Mouse (Mus musculus) heart, embryonic 11.5 days (tissue): ENCODE measurements around the gene Col1a1. TPM values are rescaled to one million over a fixed set of nuclear protein-coding genes. Genes with fewer than 3 reads are reported as not detected.

Experiments
- ATAC-seq: fragments of 200-750 bp; cut with Nextera tagmentation; replicated peaks from 2 replicates; pipeline ENCODE4 v1.8.0; 2017; ENCODE audit warnings: moderate library complexity; ENCODE audit not compliant: insufficient number of reproducible peaks, low FRiP score, low TSS enrichment
- H3K27ac ChIP-seq: fragments of 300-500 bp; sonication (generic); 2 replicates; pipeline ENCODE4 v1.5.1; 2014; ENCODE audit warnings: mild to moderate bottlenecking, low read depth, low read length
- H3K27me3 ChIP-seq: fragments of 300-500 bp; sonication (generic); 2 replicates; pipeline ENCODE4 v1.6.1; 2014; ENCODE audit warnings: mild to moderate bottlenecking, low read length, mixed read lengths; ENCODE audit not compliant: control insufficient read depth, insufficient read depth
- H3K36me3 ChIP-seq: fragments of 300-500 bp; sonication (generic); 2 replicates; pipeline ENCODE4 v1.6.1; 2014; ENCODE audit warnings: mild to moderate bottlenecking, low read length, moderate library complexity, mixed read lengths; ENCODE audit not compliant: control insufficient read depth, insufficient read depth
- H3K4me1 ChIP-seq: fragments of 300-500 bp; sonication (generic); 2 replicates; pipeline ENCODE4 v1.6.1; 2014; ENCODE audit warnings: low read length; ENCODE audit not compliant: control insufficient read depth, insufficient read depth
- H3K4me2 ChIP-seq: fragments of 300-500 bp; sonication (generic); 2 replicates; pipeline ENCODE4 v1.6.1; 2014; ENCODE audit warnings: mild to moderate bottlenecking, moderate library complexity
- H3K4me3 ChIP-seq: fragments of 300-500 bp; sonication (generic); 2 replicates; pipeline ENCODE4 v1.5.1; 2014; ENCODE audit warnings: low read depth, low read length
- H3K9ac ChIP-seq: fragments of 300-500 bp; sonication (generic); 2 replicates; pipeline ENCODE4 v1.6.1; 2014; ENCODE audit warnings: mild to moderate bottlenecking, low read depth, low read length, moderate library complexity
- H3K9me3 ChIP-seq: fragments of 300-500 bp; sonication (generic); replicated peaks from 2 replicates; pipeline ENCODE4 v1.6.1; 2016; ENCODE audit warnings: low read length; ENCODE audit not compliant: control insufficient read depth
- WGBS: fragments of 180-500 bp; shearing (Covaris S2); extraction: QIAGEN DNeasy Blood & Tissue Kit; methylation state at CpG from one replicate; pipeline ENCODE4 v1.1.7; 2014; ENCODE audit not compliant: insufficient replicate concordance; 5-methylcytosine and 5-hydroxymethylcytosine counted together
- polyA plus RNA-seq: library from polyadenylated mRNA; unstranded; fragments of >200 nt; fragmentation: Nextera tagmentation; extraction: Ambion mirVana; gene quantifications from 2 replicates; pipeline ENCODE4 v1.2.1, GENCODE M21; 2014

Col1a1 gene
- polyA plus RNA-seq, 1 experiment from 2014 or later = 129 TPM

GRCm38 (mm10) chr11:94972887-94973286 is 36.9 kb downstream of the Col1a1 start:
- Histone ChIP-seq H3K4me2 (peak overlapping the region; percentile 58), H3K27ac (peak overlapping the region; percentile 55; the same call in 1 of the 2 replicates), H3K9ac (peak overlapping the region; percentile 43; the same call in 1 of the 2 replicates), H3K27me3 (peaks cover 3% of the 10 kb centered on the region; the same call in 1 of the 2 replicates), H3K9me3 (no peaks in the 10 kb centered on the region), H3K36me3 (no peaks in the 10 kb centered on the region), H3K4me3 (peak overlapping the region; percentile 29), H3K4me1 (peaks cover 22% of the 10 kb centered on the region)
- WGBS = 34% methylated on average over 5 of the region's 5 CpGs
- no peak for ATAC-seq

DNA sequence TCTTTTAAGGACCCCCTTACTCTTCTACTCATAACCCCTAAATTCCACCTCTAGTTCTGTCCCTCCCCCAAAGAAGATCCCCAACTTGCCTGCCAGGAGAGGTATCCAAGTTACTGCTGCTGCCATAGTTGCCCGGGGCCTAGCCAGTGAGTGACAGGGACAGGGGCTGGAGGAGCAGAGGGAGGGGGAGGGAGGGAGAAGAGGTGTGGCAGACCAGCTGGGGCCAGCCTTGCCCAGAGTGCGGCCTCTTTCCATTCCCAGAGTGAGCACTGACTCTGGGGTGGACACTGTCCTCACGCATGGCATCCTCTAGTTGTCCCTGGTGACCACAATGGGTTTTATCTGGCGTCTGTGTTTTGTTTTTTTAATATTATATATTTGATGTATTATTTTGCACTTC is 37.3 kb downstream of the Col1a1 start:
- WGBS = 40% methylated on average over 4 of the region's 4 CpGs
- Histone ChIP-seq H3K9ac (peak overlapping the region; percentile 43; the same call in 1 of the 2 replicates), H3K4me2 (peak overlapping the region; percentile 58), H3K27ac (peak overlapping the region; percentile 55; the same call in 1 of the 2 replicates), H3K27me3 (peaks cover 3% of the 10 kb centered on the region; the same call in 1 of the 2 replicates), H3K36me3 (no peaks in the 10 kb centered on the region), H3K9me3 (no peaks in the 10 kb centered on the region), H3K4me3 (peak overlapping the region; percentile 29), H3K4me1 (peaks cover 22% of the 10 kb centered on the region)
- ATAC-seq = no peak; the same call in 1 of the 2 replicates

DNA sequence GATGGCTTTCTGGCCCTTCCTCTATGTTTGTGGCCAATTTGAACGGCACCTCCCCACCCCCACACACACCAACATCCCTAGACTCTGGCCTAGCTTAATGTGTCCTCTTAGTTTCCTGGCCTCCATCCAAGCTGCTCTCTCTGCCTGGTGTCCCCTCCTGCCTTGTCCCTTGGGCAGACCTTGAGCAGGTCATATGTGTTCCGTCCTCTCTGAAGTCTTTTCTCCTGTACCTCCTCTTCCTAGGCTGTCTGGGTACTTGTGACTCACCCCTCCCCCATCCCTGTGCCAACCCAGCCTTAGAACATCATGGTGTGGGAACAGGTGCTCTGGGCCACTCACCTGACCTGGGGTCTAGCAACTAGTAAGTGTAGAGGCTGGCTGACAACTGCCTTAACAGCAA is 38.9 kb downstream of the Col1a1 start:
- Histone ChIP-seq H3K4me1 (peaks cover 31% of the 10 kb centered on the region), H3K9ac (no peak overlapping the region), H3K27ac (no peak overlapping the region), H3K4me2 (no peak overlapping the region), H3K4me3 (no peak overlapping the region), H3K9me3 (no peaks in the 10 kb centered on the region), H3K27me3 (peaks cover 3% of the 10 kb centered on the region; the same call in 1 of the 2 replicates), H3K36me3 (no peaks in the 10 kb centered on the region)
- no peak for ATAC-seq
- 72% methylated on average over 2 of the region's 2 CpGs for WGBS

- Histone ChIP-seq H3K27me3 (0 out of 2 replicates have a peak, but pooled peaks cover 3% of the 10 kb centered on the region), H3K36me3 (no peaks in the 10 kb centered on the region), H3K4me1 (peaks cover 31% of the 10 kb centered on the region), H3K9ac (no peak within 1 kb of the TSS), H3K4me2 (no peak within 1 kb of the TSS), H3K27ac (peak within 1 kb of the TSS; percentile 51; the same call in 1 of the 2 replicates), H3K9me3 (no peaks in the 10 kb centered on the region), H3K4me3 (no peak within 1 kb of the TSS)
- ATAC-seq = no peak
- 50% methylated on average over 5 of the region's 5 CpGs for WGBS
These were observed 40.2 kb downstream of the Col1a1 start, which contains the start of gene Sgca for GRCm38 (mm10) chr11:94976199-94976598. Gene Sgca (minus strand): TSS chr11:94976327.

DNA sequence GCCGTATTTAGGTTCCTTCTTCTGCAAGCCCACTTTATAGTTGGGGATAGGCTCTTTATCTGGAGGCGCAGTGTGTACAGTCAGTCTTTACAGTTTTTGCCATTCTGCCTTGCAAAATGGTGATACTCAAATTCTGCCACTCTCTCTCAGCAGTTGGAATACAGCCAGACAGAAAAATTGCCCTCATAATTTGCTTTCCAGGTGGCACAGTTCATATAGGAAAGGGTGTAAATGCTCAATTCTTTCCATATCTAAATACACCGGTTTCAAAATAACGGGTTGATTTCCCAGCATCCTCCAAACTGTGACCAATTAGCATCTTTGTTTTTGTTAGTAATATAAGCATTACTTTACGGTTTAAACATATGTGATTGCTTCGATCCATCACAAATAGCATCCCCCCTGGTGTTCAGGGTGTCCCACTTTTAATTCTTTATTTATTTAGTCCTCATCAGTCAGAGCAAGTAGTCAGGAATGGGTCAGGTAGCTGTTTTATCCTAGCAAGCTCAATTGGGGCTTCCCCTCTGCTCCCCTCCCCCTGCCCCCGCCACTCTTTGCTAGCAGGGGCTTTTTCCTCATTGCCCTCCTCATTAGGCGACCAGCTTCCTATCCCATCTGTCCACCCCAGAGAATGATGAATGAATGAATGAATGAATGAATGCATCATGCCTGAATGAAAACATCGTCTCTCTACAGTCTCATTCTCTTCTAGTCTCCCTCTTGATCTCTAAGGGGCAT is 42.3 kb downstream of the Col1a1 start:
- Histone ChIP-seq H3K27me3 (no peaks in the 10 kb centered on the region), H3K4me1 (peaks cover 23% of the 10 kb centered on the region), H3K4me3 (no peak overlapping the region), H3K9ac (peak overlapping the region; percentile 30; the same call in 1 of the 2 replicates), H3K36me3 (no peaks in the 10 kb centered on the region), H3K9me3 (no peaks in the 10 kb centered on the region), H3K27ac (no peak overlapping the region), H3K4me2 (peak overlapping the region; percentile 58)
- WGBS = 39% methylated on average over 9 of the region's 9 CpGs
- no peak for ATAC-seq

GRCm38 (mm10) chr11:94978947-94979346 is 42.9 kb downstream of the Col1a1 start:
- peak overlapping the region; percentile 30; the same call in 1 of the 2 replicates for H3K9ac ChIP-seq
- no peaks in the 10 kb centered on the region for H3K27me3 ChIP-seq
- H3K4me1 ChIP-seq = peaks cover 21% of the 10 kb centered on the region
- H3K4me2 ChIP-seq = peak overlapping the region; percentile 58
- H3K27ac ChIP-seq = no peak overlapping the region
- H3K4me3 ChIP-seq = 0 out of 2 replicates have a peak overlapping the region, but pooled peaks have one; percentile 6
- WGBS = under 1% methylated on average over 20 of the region's 20 CpGs
- no peaks in the 10 kb centered on the region for H3K36me3 ChIP-seq
- ATAC-seq = peak; percentile 89
- no peaks in the 10 kb centered on the region for H3K9me3 ChIP-seq

GRCm38 (mm10) chr11:94979462-94980179 is 43.6 kb downstream of the Col1a1 start:
- Histone ChIP-seq H3K27me3 (no peaks in the 10 kb centered on the region), H3K9me3 (no peaks in the 10 kb centered on the region), H3K4me3 (0 out of 2 replicates have a peak overlapping the region, but pooled peaks have one; percentile 6), H3K36me3 (no peaks in the 10 kb centered on the region), H3K9ac (peak overlapping the region; percentile 28; the same call in 1 of the 2 replicates), H3K4me1 (peaks cover 21% of the 10 kb centered on the region), H3K27ac (no peak overlapping the region), H3K4me2 (peak overlapping the region; percentile 58)
- ATAC-seq = no peak
- 72% methylated on average over 11 of the region's 11 CpGs for WGBS

- no peak overlapping the region for H3K4me2 ChIP-seq
- no peak for ATAC-seq
- no peak overlapping the region for H3K27ac ChIP-seq
- WGBS = 45% methylated on average over 1 of the region's 1 CpGs
- no peaks in the 10 kb centered on the region for H3K27me3 ChIP-seq
- H3K9ac ChIP-seq = no peak overlapping the region
- H3K4me3 ChIP-seq = no peak overlapping the region
- peaks cover 12% of the 10 kb centered on the region for H3K4me1 ChIP-seq
- H3K36me3 ChIP-seq = no peaks in the 10 kb centered on the region
- no peaks in the 10 kb centered on the region for H3K9me3 ChIP-seq
These were observed 49.1 kb downstream of the Col1a1 start for GRCm38 (mm10) chr11:94985140-94985539.
